Mouse (Mus musculus): ENCODE results near the gene Tepp.

GRCm38 (mm10) chr8:95314707-95315106, 4.3 kb downstream of the Tepp start:
- TF ChIP-seq POLR2A (IDR thresholded peaks at IDR 0.05; ENCODE audit: extremely low read depth, insufficient read depth, low read length) (no peak), CTCF (IDR thresholded peaks at IDR 0.05; ENCODE audit: low read depth, low read length) (no peak)

All from liver, adult 2 months (tissue).